8 mouse cellular contexts compared by ENCODE assay signal in the genomic region with DNA sequence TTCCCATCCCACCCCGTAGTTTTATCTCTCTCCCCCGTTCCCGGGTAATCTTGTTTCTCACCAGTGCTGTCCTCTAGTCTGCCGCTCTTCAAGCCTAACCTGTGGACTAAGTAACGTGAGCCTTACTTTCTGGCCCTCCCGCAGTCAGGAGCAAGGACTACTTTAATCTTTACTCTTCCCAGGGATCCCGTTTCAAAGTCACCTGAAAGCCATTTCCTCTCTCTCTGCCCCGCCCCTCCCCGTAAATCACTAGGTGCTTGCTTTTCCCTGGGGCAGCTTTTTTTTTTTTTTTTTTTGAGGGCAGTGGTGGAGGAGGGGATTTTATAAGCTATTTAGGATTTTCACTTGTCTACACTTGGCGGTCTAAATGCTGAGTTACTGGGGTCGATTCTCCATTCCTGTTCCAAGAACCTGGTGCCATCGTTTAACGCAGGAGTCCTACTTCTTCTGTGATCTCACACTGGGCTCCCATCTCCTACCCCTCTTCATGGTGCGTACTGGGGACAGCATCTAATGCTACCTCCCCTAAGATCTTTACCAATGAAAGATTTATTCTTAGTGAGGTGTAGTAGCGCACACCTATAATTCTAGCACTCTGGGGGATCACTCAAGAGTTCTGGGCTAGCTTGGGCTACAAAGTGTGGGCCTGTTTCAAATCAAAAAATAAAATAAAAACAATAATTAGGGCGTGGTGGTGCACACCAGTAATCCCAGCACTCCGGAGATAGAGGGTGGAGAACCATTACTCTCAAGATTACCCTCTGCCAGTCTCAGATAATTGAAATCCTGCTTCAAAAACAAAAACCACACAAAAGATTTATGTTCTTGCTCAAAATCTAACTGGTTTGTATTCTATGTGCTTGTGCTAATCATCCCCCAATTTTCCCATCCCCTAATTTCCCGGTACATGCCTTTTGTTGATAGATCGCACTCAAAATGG. TPM values are rescaled to one million over a fixed set of nuclear protein-coding genes. Genes with fewer than 3 reads are reported as not detected.
DNase-seq lines count a peak whose midpoint lies in the region; ATAC-seq lines count a peak whose summit lies in the region.

No protein-coding gene starts in this region.

- ATAC-seq in intestine, embryonic 16.5 days: peak; percentile 29

- H3K27ac ChIP-seq in heart, embryonic 10.5 days: peak overlapping the region; percentile 92
- peak overlapping the region; percentile 97 for H3K27ac ChIP-seq in intestine, embryonic 16.5 days (ENCODE audit: low read length)
- no peak overlapping the region for H3K27ac ChIP-seq in midbrain, embryonic 10.5 days (replicated peaks)

- DNase-seq in heart, embryonic 10.5 days (ENCODE audit: low spot score): no peak
- no peak for DNase-seq in heart, adult 9 months (ENCODE audit: low spot score in 2 of 2)
- DNase-seq in embryo, embryonic 10.5 days (ENCODE audit: low spot score): peak; percentile 58
- DNase-seq in midbrain, embryonic 10.5 days (ENCODE audit: low spot score): no peak
- no peak for DNase-seq in gastrocnemius, postnatal 4 days (ENCODE audit: low spot score in 2 of 2)
- no peak for DNase-seq in right cerebral cortex, adult 2 months (ENCODE audit: low spot score in 2 of 2)
- no peak for DNase-seq in layer of hippocampus, postnatal 36 days

- H3K9ac ChIP-seq in intestine, embryonic 16.5 days (ENCODE audit: low read depth, low read length): peak overlapping the region; percentile 91

- peaks cover 58% of the 10 kb centered on the region for H3K4me1 ChIP-seq in heart, embryonic 10.5 days
- H3K4me1 ChIP-seq in intestine, embryonic 16.5 days (ENCODE audit: control insufficient read depth, insufficient read depth, low read length): peaks cover 38% of the 10 kb centered on the region
- peaks cover 38% of the 10 kb centered on the region for H3K4me1 ChIP-seq in midbrain, embryonic 10.5 days

- H3K36me3 ChIP-seq in heart, embryonic 10.5 days: no peaks in the 10 kb centered on the region
- no peaks in the 10 kb centered on the region for H3K36me3 ChIP-seq in intestine, embryonic 16.5 days (ENCODE audit: control insufficient read depth, insufficient read depth, low read length)
- H3K36me3 ChIP-seq in midbrain, embryonic 10.5 days: no peaks in the 10 kb centered on the region

- H3K4me3 ChIP-seq in heart, embryonic 10.5 days: peak overlapping the region; percentile 80
- peak overlapping the region; percentile 77 for H3K4me3 ChIP-seq in intestine, embryonic 16.5 days (ENCODE audit: low read length)
- H3K4me3 ChIP-seq in midbrain, embryonic 10.5 days: peak overlapping the region; percentile 78

- H3K27me3 ChIP-seq in heart, embryonic 10.5 days (ENCODE audit: insufficient read depth, poor library complexity, severe bottlenecking): peaks cover 51% of the 10 kb centered on the region
- no peaks in the 10 kb centered on the region for H3K27me3 ChIP-seq in intestine, embryonic 16.5 days (replicated peaks; ENCODE audit: control insufficient read depth, insufficient read depth, low read length)
- peaks cover 88% of the 10 kb centered on the region for H3K27me3 ChIP-seq in midbrain, embryonic 10.5 days (ENCODE audit: low read depth, poor library complexity, severe bottlenecking)

- H3K4me2 ChIP-seq in intestine, embryonic 16.5 days (ENCODE audit: low read depth, low read length): peak overlapping the region; percentile 93

- H3K9me3 ChIP-seq in heart, embryonic 10.5 days: no peaks in the 10 kb centered on the region
- H3K9me3 ChIP-seq in intestine, embryonic 16.5 days (ENCODE audit: control insufficient read depth, low read length): no peaks in the 10 kb centered on the region; the same call in 1 of the 2 replicates
- no peaks in the 10 kb centered on the region for H3K9me3 ChIP-seq in midbrain, embryonic 10.5 days (replicated peaks)

- WGBS in heart, embryonic 10.5 days: 1% methylated on average over 19 of the region's 19 CpGs
- 7% methylated on average over 19 of the region's 19 CpGs for WGBS in intestine, embryonic 16.5 days
- WGBS in midbrain, embryonic 10.5 days: 1% methylated on average over 19 of the region's 19 CpGs

RNA-seq across cellular contexts. Expression of a gene that starts 1.6 kb away (rescaled TPM):
- polyA plus RNA-seq in heart, embryonic 10.5 days (2016; fragmentation: Nextera tagmentation; extraction: Ambion mirVana): 5.1 and 5.3 TPM in 2 replicates
- 8.8 and 9.3 TPM in 2 replicates for polyA plus RNA-seq in intestine, embryonic 16.5 days (2015; fragmentation: Nextera tagmentation; extraction: Ambion mirVana)
- polyA plus RNA-seq in midbrain, embryonic 10.5 days (2016; fragmentation: Nextera tagmentation; extraction: Ambion mirVana): 1.1 and 1.5 TPM in 2 replicates
- 10 to 100 TPM; 23.2 to 27.6 TPM for total RNA-seq in gastrocnemius, postnatal 4 days (2021)
- total RNA-seq in layer of hippocampus, postnatal 36 days (2021): 10 to 100 TPM; 22.9 to 23.2 TPM
